Mouse (Mus musculus) heart, postnatal 25 days (tissue): ENCODE measurements at regions not wholly inside any gene's neighbourhood (a gene's known extent, or its start where the extent isn't known, plus 50 kb on each side); places are given as distances from the start of the nearest gene placed in this dataset.

Source experiments
- DNase-seq: peaks from one replicate; pipeline ENCODE4 v3.0.0; 2022; ENCODE audit warnings: low spot score
- intact Hi-C: fragments of 180-260 bp; cut with DNase I; formaldehyde crosslinking; loops from one replicate; pipeline ENCODE4 v1.15.1; 2025

GRCm38 (mm10) chr10:120565992-120566391 is 89.7 kb upstream of the Hmga2 start:
- DNase-seq: no peak
- intact Hi-C loops: no loop called here

GRCm38 (mm10) chr10:120564859-120565258 is 88.6 kb upstream of the Hmga2 start:
- intact Hi-C loops: no loop called here
- DNase-seq: no peak

- no peak for DNase-seq
- intact Hi-C loops: no loop called here
These were observed 87.7 kb upstream of the Hmga2 start for GRCm38 (mm10) chr10:120563926-120564325.

GRCm38 (mm10) chr10:120561821-120562220 is 85.6 kb upstream of the Hmga2 start:
- no peak for DNase-seq
- intact Hi-C loops: no loop called here

GRCm38 (mm10) chr10:120557850-120558447 is 81.7 kb upstream of the Hmga2 start:
- intact Hi-C loops: no loop called here
- no peak for DNase-seq

GRCm38 (mm10) chr10:120556116-120556515 is 79.8 kb upstream of the Hmga2 start:
- no peak for DNase-seq
- intact Hi-C loops: no loop called here

- intact Hi-C loops: no loop called here
- no peak for DNase-seq
These were observed 76.8 kb upstream of the Hmga2 start for GRCm38 (mm10) chr10:120553097-120553453.

- DNase-seq: no peak
- intact Hi-C loops: no loop called here
These were observed 76.2 kb upstream of the Hmga2 start for GRCm38 (mm10) chr10:120552341-120553096.

GRCm38 (mm10) chr10:120551851-120552281 is 75.6 kb upstream of the Hmga2 start:
- no peak for DNase-seq
- intact Hi-C loops: no loop called here

- intact Hi-C loops: no loop called here
- DNase-seq: no peak
These were observed 70.9 kb upstream of the Hmga2 start for GRCm38 (mm10) chr10:120547164-120547563.

- intact Hi-C loops: no loop called here
- DNase-seq: no peak
These were observed 65.3 kb upstream of the Hmga2 start for GRCm38 (mm10) chr10:120541618-120542017.

- intact Hi-C loops: no loop called here
- no peak for DNase-seq
These were observed 62.3 kb upstream of the Hmga2 start for GRCm38 (mm10) chr10:120538561-120538960.

- no peak for DNase-seq
- intact Hi-C loops: no loop called here
These were observed 52.1 kb upstream of the Hmga2 start for GRCm38 (mm10) chr10:120528406-120528805.

- no peak for DNase-seq
- intact Hi-C loops: no loop called here
These were observed 51.7 kb upstream of the Hmga2 start for GRCm38 (mm10) chr10:120527951-120528350.

- no peak for DNase-seq
- intact Hi-C loops: no loop called here
These were observed 50.7 kb upstream of the Hmga2 start for GRCm38 (mm10) chr10:120526991-120527390.
